Mouse (Mus musculus) liver, adult 10 weeks (tissue): ENCODE results near the gene Olfr823. TPM values are rescaled to one million over a fixed set of nuclear protein-coding genes. Genes with fewer than 3 reads are reported as not detected.

Experiments used
- polyA plus RNA-seq: library from polyadenylated mRNA; stranded (reverse); fragments of 350-450 nt; fragmentation: Illumina TruSeq; extraction: RNeasy Lipid Tissue Mini Kit (QIAGEN cat#74804); gene quantifications from one replicate; pipeline ENCODE4 v1.2.3, GENCODE M21; 2014; ENCODE audit warnings: low read depth, low replicate concordance

The Olfr823 gene
- polyA plus RNA-seq, result not detected

GRCm38 (mm10) chr10:130115283-130115682 is at the start of gene Olfr823:
Gene Olfr823 (minus strand): TSS chr10:130115383.

GRCm38 (mm10) chr10:130129900-130130299 is 14.7 kb upstream of the Olfr823 start, which contains the start of gene Olfr824:
Gene Olfr824 (minus strand): TSS chr10:130130000.

GRCm38 (mm10) chr10:130070910-130071309 is 44.3 kb downstream of the Olfr823 start, which contains the start of gene Olfr822:
Gene Olfr822 (plus strand): TSS chr10:130071210.

Other genes starting within 250 kb of the Olfr823 start
- gene Olfr814, start 235.5 kb downstream of the Olfr823 start, polyA plus RNA-seq, result not detected
- not detected for gene Olfr815, start 209.5 kb downstream of the Olfr823 start, polyA plus RNA-seq
- not detected for gene Olfr816, start 199.8 kb downstream of the Olfr823 start, polyA plus RNA-seq
- not detected for gene Olfr818, start 166.3 kb downstream of the Olfr823 start, polyA plus RNA-seq
- gene Olfr819, start 148.1 kb downstream of the Olfr823 start, polyA plus RNA-seq, result not detected
- not detected for gene Olfr247, start 139.2 kb downstream of the Olfr823 start, polyA plus RNA-seq
- not detected for gene Gm10310, start 130.3 kb downstream of the Olfr823 start, polyA plus RNA-seq
- not detected for gene Olfr820, start 102.8 kb downstream of the Olfr823 start, polyA plus RNA-seq
- gene Olfr821, start 85.0 kb downstream of the Olfr823 start, polyA plus RNA-seq, result not detected
- gene Olfr822, start 44.2 kb downstream of the Olfr823 start, polyA plus RNA-seq, result not detected
- gene Olfr824, start 14.6 kb upstream of the Olfr823 start, polyA plus RNA-seq, result not detected
- not detected for gene Olfr825, start 51.4 kb upstream of the Olfr823 start, polyA plus RNA-seq
- not detected for gene Olfr826, start 68.8 kb upstream of the Olfr823 start, polyA plus RNA-seq
- gene Olfr827, start 99.0 kb upstream of the Olfr823 start, polyA plus RNA-seq, result not detected
- not detected for gene Neurod4, start 164.9 kb upstream of the Olfr823 start, polyA plus RNA-seq
- gene Tespa1, start 207.5 kb upstream of the Olfr823 start, polyA plus RNA-seq, result 0.24 TPM